8 mouse cellular contexts compared by ENCODE assay signal in genomic region chr5:110493785-110494184, GRCm38 (mm10). TPM values are rescaled to one million over a fixed set of nuclear protein-coding genes. Genes with fewer than 3 reads are reported as not detected.
DNase-seq lines count a peak whose midpoint lies in the region; ATAC-seq and TF ChIP-seq lines count a peak whose summit lies in the region.

No protein-coding gene starts in this region.

- H3K4me2 ChIP-seq in heart, embryonic 15.5 days, result no peak overlapping the region
- no peak overlapping the region for H3K4me2 ChIP-seq in kidney, embryonic 16.5 days (replicated peaks; ENCODE audit: low read depth, low read length)
- no peak overlapping the region for H3K4me2 ChIP-seq in liver, embryonic 14.5 days (ENCODE audit: low read depth)
- peak overlapping the region; percentile 11; the same call in 1 of the 2 replicates for H3K4me2 ChIP-seq in neural tube, embryonic 15.5 days

- no peaks in the 10 kb centered on the region for H3K9me3 ChIP-seq in ES-Bruce4 (replicated peaks; ENCODE audit: control insufficient read depth, insufficient read depth, low read length, poor library complexity, severe bottlenecking)
- no peaks in the 10 kb centered on the region for H3K9me3 ChIP-seq in heart, embryonic 15.5 days (replicated peaks)
- H3K9me3 ChIP-seq in kidney, embryonic 16.5 days (ENCODE audit: low read length), result no peaks in the 10 kb centered on the region
- no peaks in the 10 kb centered on the region for H3K9me3 ChIP-seq in liver, embryonic 14.5 days (ENCODE audit: control insufficient read depth, low read length)
- no peaks in the 10 kb centered on the region for H3K9me3 ChIP-seq in neural tube, embryonic 15.5 days (replicated peaks)

- no peaks in the 10 kb centered on the region for H3K4me1 ChIP-seq in ES-Bruce4 (ENCODE audit: control insufficient read depth, insufficient read depth, low read length)
- H3K4me1 ChIP-seq in heart, embryonic 15.5 days (replicated peaks), result no peaks in the 10 kb centered on the region
- no peaks in the 10 kb centered on the region for H3K4me1 ChIP-seq in kidney, embryonic 16.5 days (ENCODE audit: insufficient read depth, low read length)
- H3K4me1 ChIP-seq in liver, embryonic 14.5 days (replicated peaks; ENCODE audit: control insufficient read depth in 2 of 2, insufficient read depth in 2 of 2, low read length in 1 of 2), result no peaks in the 10 kb centered on the region; a peak in 1 of 4 replicates
- peaks cover 18% of the 10 kb centered on the region; the same call in 1 of the 2 replicates for H3K4me1 ChIP-seq in neural tube, embryonic 15.5 days

- peak; percentile 85 for TF ChIP-seq CTCF in ES-Bruce4 (IDR thresholded peaks at IDR 0.05; ENCODE audit: low read depth, low read length)
- TF ChIP-seq CTCF in liver, embryonic 14.5 days (IDR thresholded peaks at IDR 0.05; ENCODE audit: low read depth), result peak; percentile 85

- no peak overlapping the region for H3K4me3 ChIP-seq in ES-Bruce4 (ENCODE audit: low read depth, low read length)
- H3K4me3 ChIP-seq in heart, embryonic 15.5 days, result no peak overlapping the region
- H3K4me3 ChIP-seq in kidney, embryonic 16.5 days (ENCODE audit: low read length), result no peak overlapping the region
- H3K4me3 ChIP-seq in liver, embryonic 14.5 days (ENCODE audit: insufficient read depth in 1 of 2, low read depth in 2 of 2, low read length in 2 of 2), result no peak overlapping the region
- no peak overlapping the region for H3K4me3 ChIP-seq in neural tube, embryonic 15.5 days (replicated peaks)

- peak; percentile 34 for DNase-seq in brain, embryonic 18.5 days (ENCODE audit: low read depth, low spot score)
- DNase-seq in fibroblast of lung, adult 2 months (ENCODE audit: low read depth), result peak; percentile 53
- peak in 1 of 3 experiments; percentile 9 for DNase-seq in liver, embryonic 14.5 days (ENCODE audit: low read depth in 3 of 3, low spot score in 3 of 3)
- peak; percentile 79 for DNase-seq in thymus, postnatal 0 days (ENCODE audit: low spot score)

- 0 out of 2 replicates have a peak, but pooled peaks have one; percentile 40 for ATAC-seq in heart, embryonic 15.5 days (replicated peaks; ENCODE audit: insufficient number of reproducible peaks, insufficient read depth, low FRiP score, low read depth)
- peak; percentile 79 for ATAC-seq in kidney, embryonic 16.5 days (ENCODE audit: low FRiP score, low TSS enrichment)
- ATAC-seq in liver, embryonic 14.5 days (ENCODE audit: insufficient read depth), result no peak
- ATAC-seq in neural tube, embryonic 15.5 days (ENCODE audit: low FRiP score), result peak; percentile 89

- H3K27me3 ChIP-seq in ES-Bruce4 (ENCODE audit: control insufficient read depth, insufficient read depth, low read length, poor library complexity, severe bottlenecking), result no peaks in the 10 kb centered on the region
- peaks cover 36% of the 10 kb centered on the region for H3K27me3 ChIP-seq in heart, embryonic 15.5 days
- no peaks in the 10 kb centered on the region for H3K27me3 ChIP-seq in kidney, embryonic 16.5 days (ENCODE audit: insufficient read depth, low read length)
- no peaks in the 10 kb centered on the region for H3K27me3 ChIP-seq in liver, embryonic 14.5 days (ENCODE audit: control insufficient read depth, insufficient read depth, low read length)
- no peaks in the 10 kb centered on the region for H3K27me3 ChIP-seq in neural tube, embryonic 15.5 days (replicated peaks)

- 4% methylated on average over 4 of the region's 4 CpGs for WGBS in heart, embryonic 15.5 days
- WGBS in kidney, embryonic 16.5 days, result 2% methylated on average over 4 of the region's 4 CpGs
- 4% methylated on average over 4 of the region's 4 CpGs for WGBS in liver, embryonic 14.5 days (ENCODE audit: insufficient replicate concordance)
- 5% methylated on average over 4 of the region's 4 CpGs for WGBS in neural tube, embryonic 15.5 days

- H3K27ac ChIP-seq in ES-Bruce4 (ENCODE audit: insufficient read depth, low read length), result no peak overlapping the region
- no peak overlapping the region for H3K27ac ChIP-seq in heart, embryonic 15.5 days
- H3K27ac ChIP-seq in kidney, embryonic 16.5 days (ENCODE audit: low read length), result no peak overlapping the region
- no peak overlapping the region for H3K27ac ChIP-seq in liver, embryonic 14.5 days
- 0 out of 2 replicates have a peak overlapping the region, but pooled peaks have one; percentile 1 for H3K27ac ChIP-seq in neural tube, embryonic 15.5 days (replicated peaks)

- TF ChIP-seq POLR2A in ES-Bruce4 (IDR thresholded peaks at IDR 0.05; ENCODE audit: insufficient read depth, low read length), result no peak

- H3K9ac ChIP-seq in ES-Bruce4 (ENCODE audit: low read depth, poor library complexity, severe bottlenecking), result no peak overlapping the region
- H3K9ac ChIP-seq in heart, embryonic 15.5 days, result no peak overlapping the region
- H3K9ac ChIP-seq in kidney, embryonic 16.5 days (replicated peaks; ENCODE audit: low read length), result no peak overlapping the region
- no peak overlapping the region for H3K9ac ChIP-seq in liver, embryonic 14.5 days (replicated peaks)
- no peak overlapping the region for H3K9ac ChIP-seq in neural tube, embryonic 15.5 days (replicated peaks)

- TF ChIP-seq EP300 in ES-Bruce4 (IDR thresholded peaks at IDR 0.05; ENCODE audit: insufficient read depth, low read depth, low read length), result no peak
- TF ChIP-seq EP300 in liver, embryonic 14.5 days (IDR thresholded peaks at IDR 0.05; ENCODE audit: low read depth), result no peak

- no peaks in the 10 kb centered on the region for H3K36me3 ChIP-seq in ES-Bruce4 (ENCODE audit: control insufficient read depth, insufficient read depth, low read length, poor library complexity, severe bottlenecking)
- no peaks in the 10 kb centered on the region for H3K36me3 ChIP-seq in heart, embryonic 15.5 days
- no peaks in the 10 kb centered on the region for H3K36me3 ChIP-seq in kidney, embryonic 16.5 days (ENCODE audit: insufficient read depth, low read length)
- H3K36me3 ChIP-seq in liver, embryonic 14.5 days (replicated peaks; ENCODE audit: control insufficient read depth, insufficient read depth, low read depth), result no peaks in the 10 kb centered on the region
- H3K36me3 ChIP-seq in neural tube, embryonic 15.5 days, result no peaks in the 10 kb centered on the region

RNA-seq across cellular contexts. Expression of gene Fbrsl1, which starts 45.5 kb away (rescaled TPM):
- polyA plus RNA-seq in ES-Bruce4 (2011; ENCODE audit: insufficient read depth, insufficient read length, low read depth, missing spikeins), result 51.7 and 65.7 TPM in 2 replicates
- 6.6 and 11.6 TPM in 2 replicates for polyA plus RNA-seq in heart, embryonic 15.5 days (2015; fragmentation: Nextera tagmentation; extraction: Ambion mirVana)
- 8.6 and 9.8 TPM in 2 replicates for polyA plus RNA-seq in kidney, embryonic 16.5 days (2015; fragmentation: Nextera tagmentation; extraction: Ambion mirVana)
- 9.5 and 10.4 TPM in 2 replicates for polyA plus RNA-seq in liver, embryonic 14.5 days (2012; rRNA removed)
- polyA plus RNA-seq in liver, embryonic 14.5 days (2014; fragmentation: Nextera tagmentation; extraction: Ambion mirVana), result 4.3 and 4.6 TPM in 2 replicates
- 16.7 and 19.7 TPM in 2 replicates for polyA plus RNA-seq in neural tube, embryonic 15.5 days (2015; fragmentation: Nextera tagmentation; extraction: Ambion mirVana)
- polyA plus RNA-seq in thymus, postnatal 0 days (2015; fragmentation: Nextera tagmentation; extraction: Ambion mirVana), result 8.5 and 10.4 TPM in 2 replicates

RNA-seq across cellular contexts. Expression of gene Galnt9, which starts 50.4 kb away (rescaled TPM):
- 0.69 and 1.1 TPM in 2 replicates for polyA plus RNA-seq in ES-Bruce4 (2011; ENCODE audit: insufficient read depth, insufficient read length, low read depth, missing spikeins)
- 0.05 and 0.33 TPM in 2 replicates for polyA plus RNA-seq in heart, embryonic 15.5 days (2015; fragmentation: Nextera tagmentation; extraction: Ambion mirVana)
- 0.44 and 0.69 TPM in 2 replicates for polyA plus RNA-seq in kidney, embryonic 16.5 days (2015; fragmentation: Nextera tagmentation; extraction: Ambion mirVana)
- polyA plus RNA-seq in liver, embryonic 14.5 days (2012; rRNA removed), result 0.02 and 0.03 TPM in 2 replicates
- polyA plus RNA-seq in liver, embryonic 14.5 days (2014; fragmentation: Nextera tagmentation; extraction: Ambion mirVana), result not detected in 2 replicates
- 19.4 and 23.3 TPM in 2 replicates for polyA plus RNA-seq in neural tube, embryonic 15.5 days (2015; fragmentation: Nextera tagmentation; extraction: Ambion mirVana)
- polyA plus RNA-seq in thymus, postnatal 0 days (2015; fragmentation: Nextera tagmentation; extraction: Ambion mirVana), result 0.46 and 0.53 TPM in 2 replicates
